Mouse (Mus musculus): ENCODE measurements around the gene Stpg3.

GRCm38 (mm10) chr2:25223681-25224491 lies 9.4 kb upstream of the Stpg3 start:
- TF ChIP-seq POLR2A (IDR thresholded peaks at IDR 0.05; ENCODE audit: borderline replicate concordance, control insufficient read depth, low read depth, low read length) (no peak), CTCF (IDR thresholded peaks at IDR 0.05; ENCODE audit: control insufficient read depth, insufficient read depth, low read length) (peak; percentile 13; the same call in 1 of the 2 replicates)
